Mouse (Mus musculus) spleen, adult 2 months (tissue): Measurements from ENCODE around the gene Insc. TPM values are rescaled to one million over a fixed set of nuclear protein-coding genes. Genes with fewer than 3 reads are reported as not detected.

Experiments used
- DNase-seq, 2 experiments: peaks; one replicate each; pipeline versions ENCODE4 v3.0.0 to v3.0.0-alpha.2; 2012 to 2021; ENCODE audit warnings: low spot score in 2 of 2, low read depth in 1 of 2
- H3K27ac ChIP-seq: fragments of 200-500 bp; 2 replicates; pipeline ENCODE4 v1.5.1; 2012; ENCODE audit warnings: low read length, inconsistent platforms; ENCODE audit not compliant: insufficient read depth
- H3K27me3 ChIP-seq: fragments of 200-500 bp; 2 replicates; pipeline ENCODE4 v1.6.1; 2012; ENCODE audit warnings: mild to moderate bottlenecking, moderate library complexity, low read length, inconsistent platforms; ENCODE audit not compliant: control insufficient read depth, insufficient read depth
- H3K36me3 ChIP-seq: fragments of 200-500 bp; 2 replicates; pipeline ENCODE4 v1.6.1; 2012; ENCODE audit warnings: mild to moderate bottlenecking, low read length, inconsistent platforms; ENCODE audit not compliant: control insufficient read depth, insufficient read depth
- H3K4me1 ChIP-seq: fragments of 200-500 bp; 2 replicates; pipeline ENCODE4 v1.6.1; 2011; ENCODE audit warnings: inconsistent platforms; ENCODE audit not compliant: control insufficient read depth, insufficient read depth, insufficient read length
- H3K4me3 ChIP-seq: fragments of 200-500 bp; 2 replicates; pipeline ENCODE4 v1.5.1; 2011; ENCODE audit warnings: mild to moderate bottlenecking, inconsistent platforms; ENCODE audit not compliant: insufficient read depth, insufficient read length; ENCODE audit errors: extremely low read depth
- CTCF ChIP-seq: fragments of 200-500 bp; IDR thresholded peaks from 2 replicates; pipeline ENCODE4 v1.5.1; 2011; ENCODE audit warnings: mild to moderate bottlenecking, inconsistent platforms; ENCODE audit not compliant: insufficient read depth, insufficient read length, insufficient replicate concordance; ENCODE audit errors: extremely low read depth
- POLR2A ChIP-seq: fragments of 200-500 bp; IDR thresholded peaks from 2 replicates; pipeline ENCODE4 v1.6.1; 2011; ENCODE audit warnings: low read depth, low read length, inconsistent platforms
- WGBS: fragments of 180-500 bp; shearing (Covaris S2); methylation state at CpG from one replicate; pipeline ENCODE4 v1.1.7; 2018; 5-methylcytosine and 5-hydroxymethylcytosine counted together
- polyA plus RNA-seq: library from polyadenylated mRNA; depleted of rRNA; stranded (reverse); fragments of >200 nt; gene quantifications from 2 replicates; pipeline ENCODE4 v1.2.3, GENCODE M21; 2012

The Insc gene
- polyA plus RNA-seq, 1 experiment: 0.18 TPM

DNA sequence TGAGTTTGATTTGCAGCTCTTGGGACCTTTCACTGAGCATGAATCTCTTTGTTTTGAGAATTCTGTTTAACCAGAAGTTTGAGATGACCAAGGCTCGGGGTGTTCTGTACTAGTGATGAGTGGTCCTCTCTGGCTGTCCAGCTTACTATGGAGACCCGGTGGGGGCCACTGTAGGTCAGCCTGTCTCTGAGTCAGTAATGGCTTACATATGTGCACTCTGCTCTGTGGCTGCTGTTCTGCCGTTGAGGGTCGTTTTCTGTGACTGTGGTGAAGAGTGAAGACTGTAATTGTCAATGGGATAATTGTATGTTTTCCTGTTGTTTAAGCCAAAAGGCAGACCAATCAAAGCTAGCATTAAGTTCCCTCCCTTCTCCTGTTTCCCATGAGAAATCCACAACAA is 30.3 kb downstream of the Insc start:
- TF ChIP-seq CTCF (no peak), POLR2A (no peak)
- Histone ChIP-seq H3K27ac (no peak overlapping the region), H3K27me3 (no peaks in the 10 kb centered on the region), H3K4me3 (no peak overlapping the region), H3K4me1 (no peaks in the 10 kb centered on the region), H3K36me3 (no peaks in the 10 kb centered on the region)
- no peak for DNase-seq
- 80% methylated on average over 4 of the region's 4 CpGs for WGBS

DNA sequence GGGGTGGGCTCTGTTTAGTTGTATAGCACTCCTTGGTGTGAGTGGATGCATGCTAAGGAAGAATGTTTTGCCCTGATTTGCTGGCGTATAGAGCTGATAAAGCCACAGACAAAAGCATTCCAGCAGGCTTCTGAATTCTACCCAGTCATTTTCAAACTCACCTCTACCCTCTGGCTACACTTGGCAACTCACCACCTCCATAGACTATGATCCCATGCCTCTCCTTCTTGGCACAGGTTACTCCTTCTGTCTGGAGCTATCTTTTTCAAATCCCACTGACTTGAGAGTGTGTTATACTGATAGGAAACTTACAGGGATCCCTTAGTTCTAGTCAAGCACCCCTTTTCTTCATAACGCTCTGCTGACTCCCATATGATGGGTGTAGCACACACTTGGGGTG is 32.4 kb downstream of the Insc start:
- Histone ChIP-seq H3K27ac (no peak overlapping the region), H3K27me3 (no peaks in the 10 kb centered on the region), H3K36me3 (no peaks in the 10 kb centered on the region), H3K4me1 (no peaks in the 10 kb centered on the region), H3K4me3 (no peak overlapping the region)
- WGBS: 86% methylated on average over 2 of the region's 2 CpGs
- DNase-seq: no peak
- TF ChIP-seq POLR2A (no peak), CTCF (no peak)

DNA sequence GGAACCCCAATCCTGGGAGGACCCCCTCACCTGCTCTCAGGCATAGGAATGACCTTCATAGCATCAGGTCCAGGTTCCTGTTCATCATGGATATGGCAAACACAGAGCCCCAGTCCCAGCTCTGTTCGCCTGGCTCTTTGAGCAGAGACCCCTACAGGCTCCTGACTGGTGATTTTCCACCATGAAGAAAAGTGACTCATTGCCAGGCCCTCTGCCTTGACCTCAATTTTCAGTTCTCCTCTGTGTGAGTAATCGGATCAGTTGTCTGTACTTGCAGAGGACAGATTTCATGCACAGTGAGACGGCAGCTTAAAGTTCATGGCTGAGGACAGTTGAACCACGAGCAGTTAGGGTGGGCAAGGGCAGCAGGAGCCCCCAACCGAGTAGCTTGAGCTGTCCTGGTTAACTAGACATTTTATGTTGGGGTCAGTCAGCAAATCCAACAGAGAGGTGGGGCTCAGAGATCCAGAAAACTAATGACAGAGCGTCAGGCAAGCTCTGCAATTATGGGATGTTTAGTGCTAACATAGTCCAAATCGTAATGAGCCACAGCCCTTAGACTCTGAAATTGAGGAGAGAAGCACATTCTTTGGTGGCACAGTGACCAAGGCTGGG is 34.8 kb downstream of the Insc start:
- no peak for TF ChIP-seq CTCF
- TF ChIP-seq POLR2A: no peak
- Histone ChIP-seq H3K36me3 (no peaks in the 10 kb centered on the region), H3K27me3 (no peaks in the 10 kb centered on the region), H3K4me1 (no peaks in the 10 kb centered on the region), H3K27ac (no peak overlapping the region), H3K4me3 (no peak overlapping the region)
- 84% methylated on average over 7 of the region's 7 CpGs for WGBS
- no peak for DNase-seq

DNA sequence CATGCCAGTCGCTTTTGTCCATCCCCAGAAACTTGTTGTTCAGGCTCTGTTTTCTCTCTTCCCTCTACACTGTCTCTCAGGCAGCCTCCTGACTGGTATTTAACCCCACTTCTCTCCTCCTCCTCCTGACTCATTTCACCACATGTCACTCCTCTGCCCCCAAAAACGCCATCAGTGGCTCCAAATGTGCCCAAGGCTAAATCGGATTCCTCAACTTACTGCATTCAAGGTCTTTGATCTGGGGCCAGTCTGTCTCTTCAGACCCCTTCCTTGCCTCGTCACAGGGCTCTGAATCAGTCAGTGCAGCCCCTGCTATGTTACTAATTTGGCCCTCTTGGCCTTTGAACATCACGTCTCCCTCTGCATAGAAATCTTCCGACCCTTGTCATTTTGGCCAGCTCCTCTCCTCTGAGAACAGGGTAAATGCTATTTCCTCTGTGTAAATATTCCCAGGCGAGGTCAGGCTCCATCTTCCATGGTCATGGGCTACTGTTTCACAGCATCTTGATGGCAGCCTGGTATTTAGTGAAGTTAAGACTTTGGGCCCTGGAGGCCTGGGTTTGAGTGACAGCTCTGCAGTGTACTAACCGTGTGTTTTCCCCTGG is 35.7 kb downstream of the Insc start:
- DNase-seq: no peak

DNA sequence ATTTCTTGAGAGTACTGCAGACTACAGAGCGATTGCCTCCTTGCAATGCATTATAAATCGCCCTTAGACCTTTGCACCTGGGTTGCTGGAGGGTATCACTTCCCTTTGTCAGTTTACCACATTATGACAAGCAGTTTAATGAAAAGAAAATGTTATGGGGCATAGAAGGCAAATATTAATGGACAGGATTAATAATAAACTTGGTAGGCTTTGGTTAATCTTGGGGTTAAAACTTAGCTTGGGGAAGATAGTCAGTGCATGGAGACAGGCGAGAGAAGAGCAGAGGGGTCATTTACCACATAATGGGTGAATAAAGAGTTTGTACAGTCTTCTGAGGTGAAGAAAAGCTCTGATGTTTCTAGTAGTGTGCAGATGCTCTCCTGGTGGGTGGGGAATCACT is 39.8 kb downstream of the Insc start:
- Histone ChIP-seq H3K36me3 (no peaks in the 10 kb centered on the region), H3K27ac (no peak overlapping the region), H3K4me3 (no peak overlapping the region), H3K4me1 (no peaks in the 10 kb centered on the region), H3K27me3 (no peaks in the 10 kb centered on the region)
- DNase-seq: no peak
- 76% methylated on average over 3 of the region's 3 CpGs for WGBS
- TF ChIP-seq POLR2A (no peak), CTCF (no peak)

More for the DNA sequence above, 35.7 kb downstream of the Insc start:
- no peak for TF ChIP-seq POLR2A
- no peak for TF ChIP-seq CTCF
- WGBS: 73% methylated on average over 8 of the region's 8 CpGs
- H3K36me3 ChIP-seq: no peaks in the 10 kb centered on the region
- H3K27me3 ChIP-seq: no peaks in the 10 kb centered on the region
- no peak overlapping the region for H3K27ac ChIP-seq
- H3K4me3 ChIP-seq: no peak overlapping the region
- H3K4me1 ChIP-seq: no peaks in the 10 kb centered on the region

DNA sequence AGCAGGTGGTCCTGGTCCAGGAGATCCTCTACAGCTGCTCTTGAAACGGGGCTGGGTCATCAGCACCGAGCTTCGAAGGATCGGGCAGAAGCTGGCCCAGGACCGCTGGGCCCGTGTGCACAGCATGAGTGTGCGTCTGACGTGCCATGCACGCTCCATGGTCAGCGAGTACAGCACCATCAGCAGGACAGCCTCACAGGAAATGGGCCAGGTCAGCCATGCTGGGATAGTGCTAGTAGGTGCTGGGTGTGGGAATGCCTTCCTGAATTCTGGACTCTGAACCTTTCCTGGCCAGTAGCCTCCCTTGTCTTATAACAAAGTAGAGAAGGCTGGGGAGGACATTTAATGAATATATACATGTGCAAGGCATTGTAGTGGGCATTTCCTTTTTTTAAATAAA is 47.6 kb downstream of the Insc start:
- WGBS: 92% methylated on average over 10 of the region's 10 CpGs

DNA sequence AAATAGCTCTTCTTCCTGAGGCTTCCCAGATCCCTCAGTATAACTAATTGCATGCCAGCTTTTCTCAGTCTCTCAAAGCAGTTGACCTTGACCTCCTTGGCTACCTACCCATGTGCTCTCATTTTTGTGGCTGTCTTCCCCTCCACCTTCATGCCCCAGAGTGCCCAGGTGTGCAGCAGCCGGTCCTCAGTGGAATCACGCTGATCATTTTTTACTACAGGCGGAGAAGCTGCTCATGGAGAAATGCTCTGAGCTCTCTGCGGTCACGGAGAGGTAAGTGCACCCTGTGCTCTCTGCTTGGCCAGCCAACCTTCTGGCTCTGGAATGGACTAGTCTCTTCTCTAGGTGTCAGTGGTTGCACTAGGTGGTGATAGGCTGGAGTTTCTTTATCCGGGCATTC is 48.5 kb downstream of the Insc start:
- H3K27me3 ChIP-seq: no peaks in the 10 kb centered on the region
- H3K4me1 ChIP-seq: no peaks in the 10 kb centered on the region
- H3K27ac ChIP-seq: no peak overlapping the region
- H3K36me3 ChIP-seq: no peaks in the 10 kb centered on the region
- H3K4me3 ChIP-seq: no peak overlapping the region
- WGBS: 91% methylated on average over 6 of the region's 6 CpGs
- TF ChIP-seq POLR2A (no peak), CTCF (no peak)
- no peak for DNase-seq

More for the DNA sequence above, 47.6 kb downstream of the Insc start:
- Histone ChIP-seq H3K4me1 (no peaks in the 10 kb centered on the region), H3K27ac (no peak overlapping the region), H3K4me3 (no peak overlapping the region), H3K36me3 (no peaks in the 10 kb centered on the region), H3K27me3 (no peaks in the 10 kb centered on the region)
- TF ChIP-seq POLR2A: no peak
- TF ChIP-seq CTCF: no peak
- DNase-seq: no peak
